ENCODE assay signal across 10 mouse cellular contexts in genomic region chr2:69676713-69677112, GRCm38 (mm10). TPM values are rescaled to one million over a fixed set of nuclear protein-coding genes. Genes with fewer than 3 reads are reported as not detected.
DNase-seq lines count a peak whose midpoint lies in the region; ATAC-seq and TF ChIP-seq lines count a peak whose summit lies in the region.
"Had no signal": no experiment of that assay in that cellular context is flagged by ENCODE, and none has a peak within 500 bp of the region (broad histone marks: within the 10 kb centered on the region; RNA-seq: fewer than 3 reads in every experiment).

No protein-coding gene starts in this region.

- H3K27me3 ChIP-seq in MEL (ENCODE audit: control insufficient read depth in 1 of 2, insufficient read depth in 2 of 2, low read length in 2 of 2) = no peaks in the 10 kb centered on the region
- H3K27me3 ChIP-seq in stomach, postnatal 0 days (ENCODE audit: control insufficient read depth, insufficient read depth, low read length) = no peaks in the 10 kb centered on the region
- H3K27me3 ChIP-seq: limb, embryonic 15.5 days had no signal

- intact Hi-C loops in heart, postnatal 10 days (cut with DNase I) = no loop called here

- no peak for TF ChIP-seq POLR2A in MEL (IDR thresholded peaks at IDR 0.05; ENCODE audit: control insufficient read depth in 1 of 2, insufficient read depth in 1 of 2, low read depth in 1 of 2, low read length in 2 of 2, poor library complexity in 1 of 2)

- no peaks in the 10 kb centered on the region for H3K79me2 ChIP-seq in MEL (ENCODE audit: control insufficient read depth, insufficient read depth, low read length, poor library complexity)

- no peaks in the 10 kb centered on the region for H3K4me1 ChIP-seq in MEL (ENCODE audit: control insufficient read depth in 1 of 2, insufficient read depth in 2 of 2, low read length in 2 of 2)
- H3K4me1 ChIP-seq in stomach, postnatal 0 days (replicated peaks; ENCODE audit: control insufficient read depth, insufficient read depth) = no peaks in the 10 kb centered on the region
- H3K4me1 ChIP-seq: limb, embryonic 15.5 days had no signal

- TF ChIP-seq EP300 in MEL (IDR thresholded peaks at IDR 0.05; ENCODE audit: low read depth in 1 of 2, low read length in 2 of 2) = no peak
- TF ChIP-seq EP300 in stomach, postnatal 0 days (optimal IDR thresholded peaks at IDR 0.05) = no peak

- no peak overlapping the region for H3K4me3 ChIP-seq in MEL (ENCODE audit: control insufficient read depth in 1 of 2, insufficient read depth in 1 of 2, low read depth in 2 of 2, low read length in 2 of 2)
- H3K4me3 ChIP-seq in stomach, postnatal 0 days (ENCODE audit: low read depth, low read length) = no peak overlapping the region
- H3K4me3 ChIP-seq: limb, embryonic 15.5 days had no signal

- ATAC-seq in stomach, postnatal 0 days (ENCODE audit: low FRiP score, low TSS enrichment) = no peak
- no peak for ATAC-seq in megakaryocyte, adult 5-6 weeks (ENCODE audit: poor library complexity, severe bottlenecking)

- WGBS in stomach, postnatal 0 days = 62% methylated on average over 2 of the region's 2 CpGs

- H3K36me3 ChIP-seq in MEL (ENCODE audit: control insufficient read depth in 1 of 2, insufficient read depth in 2 of 2, low read length in 2 of 2) = no peaks in the 10 kb centered on the region; a peak in 1 of 4 replicates
- no peaks in the 10 kb centered on the region for H3K36me3 ChIP-seq in stomach, postnatal 0 days (ENCODE audit: control insufficient read depth, insufficient read depth, low read length)

- H3K9me3 ChIP-seq in MEL (replicated peaks; ENCODE audit: insufficient read depth, low read length) = no peaks in the 10 kb centered on the region
- H3K9me3 ChIP-seq in stomach, postnatal 0 days (ENCODE audit: control insufficient read depth, low read length) = no peaks in the 10 kb centered on the region
- H3K9me3 ChIP-seq: limb, embryonic 15.5 days had no signal

- peak; percentile 48 to 70 (median 51); a peak in 5 of 6 replicates for TF ChIP-seq CTCF in MEL (IDR thresholded peaks at IDR 0.05 in 2 of 3, conservative IDR thresholded peaks at IDR 0.05 in 1 of 3; ENCODE audit: control insufficient read depth in 1 of 3, insufficient read depth in 1 of 3, low read depth in 2 of 3, low read length in 3 of 3, poor library complexity in 1 of 3, severe bottlenecking in 1 of 3)
- TF ChIP-seq CTCF in stomach, postnatal 0 days (IDR thresholded peaks at IDR 0.05; ENCODE audit: low read depth) = peak; percentile 70

- no peak overlapping the region for H3K9ac ChIP-seq in MEL (ENCODE audit: control insufficient read depth, low read depth, low read length, poor library complexity, severe bottlenecking)
- H3K9ac ChIP-seq in stomach, postnatal 0 days (ENCODE audit: low read length) = no peak overlapping the region
- H3K9ac ChIP-seq: limb, embryonic 15.5 days had no signal

- TF ChIP-seq RAD21 in MEL (IDR thresholded peaks at IDR 0.05; ENCODE audit: low read depth, low read length) = peak; percentile 49

- DNase-seq in heart, postnatal 10 days = peak; percentile 9 to 18
- no peak for DNase-seq in heart, adult 8-10 months (ENCODE audit: low spot score)
- DNase-seq in lung, postnatal 10 days = peak; percentile 17
- no peak for DNase-seq in lung, postnatal 14 days
- peak; percentile 59 for DNase-seq in MEL (ENCODE audit: low read depth, low spot score)
- DNase-seq in stomach, postnatal 0 days (ENCODE audit: low spot score) = no peak
- no peak for DNase-seq in testis, postnatal 10 days (ENCODE audit: low spot score)
- DNase-seq: midbrain, embryonic 14.5 days had no signal

- no peak overlapping the region for H3K27ac ChIP-seq in MEL (ENCODE audit: control insufficient read depth, low read depth, low read length)
- H3K27ac ChIP-seq in stomach, postnatal 0 days (replicated peaks) = no peak overlapping the region
- H3K27ac ChIP-seq: limb, embryonic 15.5 days had no signal

- no peak overlapping the region for H3K4me2 ChIP-seq in stomach, postnatal 0 days (replicated peaks; ENCODE audit: low read depth)
- H3K4me2 ChIP-seq: limb, embryonic 15.5 days had no signal

TF ChIP-seq in MEL, 35 proteins besides CTCF, POLR2A, EP300 and RAD21:
- TF ChIP-seq NELFE (IDR thresholded peaks at IDR 0.05; ENCODE audit: low read depth, low read length) (no peak), CHD1 (IDR thresholded peaks at IDR 0.05; ENCODE audit: low read depth, low read length) (no peak), TBP (IDR thresholded peaks at IDR 0.05; ENCODE audit: low read depth, low read length) (peak; percentile 86), ZC3H11A (IDR thresholded peaks at IDR 0.05; ENCODE audit: low read depth, low read length) (peak; percentile 38; the same call in 1 of the 2 replicates), MYC (IDR thresholded peaks at IDR 0.05; ENCODE audit: low read depth, low read length) (peak; percentile 39; the same call in 1 of the 2 replicates), ZNF384 (IDR thresholded peaks at IDR 0.05; ENCODE audit: low read depth, low read length) (peak; percentile 84), SMC3 (IDR thresholded peaks at IDR 0.05; ENCODE audit: low read depth, low read length) (peak; percentile 63)
TF ChIP-seq in MEL: peak in this region for 5.

RNA-seq across cellular contexts. Expression of gene Klhl41, which starts 6.8 kb away (rescaled TPM):
- total RNA-seq in heart, postnatal 10 days (2021) = 10 to 100 TPM; 70.3 to 76.3 TPM
- 10 to 100 TPM; 85.6 to 96.6 (median 88.1) TPM for total RNA-seq in heart, adult 8-10 months (2022)
- 0.10 and 0.12 TPM in 2 replicates for total RNA-seq in MEL (2012; rRNA removed)
- under 1 TPM in 1 of 2 experiments, not detected in 1; 0.04 TPM for polyA plus RNA-seq in MEL (2012; ENCODE audit: insufficient read depth in 1 of 2, insufficient read length in 2 of 2, low read depth in 1 of 2, low replicate concordance in 2 of 2, missing spikeins in 1 of 2)
- polyA plus RNA-seq in stomach, postnatal 0 days (2015; fragmentation: Nextera tagmentation; extraction: Ambion mirVana) = 0.28 and 0.67 TPM in 2 replicates
- not detected in 2 replicates for total RNA-seq in megakaryocyte, adult 5-6 weeks (2015)
- 0.33 TPM in 1 of 2 replicates, not detected in the other for total RNA-seq in megakaryocyte, adult 5-6 weeks (2017)

RNA-seq across cellular contexts. Expression of gene Bbs5, which starts 29.7 kb away (rescaled TPM):
- 1 to 10 TPM; 5.6 to 5.7 TPM for total RNA-seq in heart, postnatal 10 days (2021)
- total RNA-seq in heart, adult 8-10 months (2022) = 1 to 10 TPM; 3.6 to 4.7 (median 4.3) TPM
- 5.7 and 6.3 TPM in 2 replicates for total RNA-seq in MEL (2012; rRNA removed)
- polyA plus RNA-seq in MEL (2012; ENCODE audit: insufficient read depth in 1 of 2, insufficient read length in 2 of 2, low read depth in 1 of 2, low replicate concordance in 2 of 2, missing spikeins in 1 of 2) = 1 to 10 TPM in 1 of 2 experiments, not detected in 1; 5.4 TPM
- 10.3 and 10.4 TPM in 2 replicates for polyA plus RNA-seq in stomach, postnatal 0 days (2015; fragmentation: Nextera tagmentation; extraction: Ambion mirVana)
- 3.3 and 6.8 TPM in 2 replicates for total RNA-seq in megakaryocyte, adult 5-6 weeks (2015)
- 2.7 and 2.8 TPM in 2 replicates for total RNA-seq in megakaryocyte, adult 5-6 weeks (2017)

RNA-seq across cellular contexts. Expression of gene Fastkd1, which starts 36.6 kb away (rescaled TPM):
- total RNA-seq in heart, postnatal 10 days (2021) = 10 to 100 TPM; 31.4 to 34.6 TPM
- total RNA-seq in heart, adult 8-10 months (2022) = 10 to 100 TPM; 25.5 to 30.3 (median 27.5) TPM
- 8.9 and 9.8 TPM in 2 replicates for total RNA-seq in MEL (2012; rRNA removed)
- polyA plus RNA-seq in MEL (2012; ENCODE audit: insufficient read depth in 1 of 2, insufficient read length in 2 of 2, low read depth in 1 of 2, low replicate concordance in 2 of 2, missing spikeins in 1 of 2) = 10 to 100 TPM in 1 of 2 experiments, not detected in 1; 15.7 TPM
- 5.6 and 5.7 TPM in 2 replicates for polyA plus RNA-seq in stomach, postnatal 0 days (2015; fragmentation: Nextera tagmentation; extraction: Ambion mirVana)
- total RNA-seq in megakaryocyte, adult 5-6 weeks (2015) = 4.2 and 4.6 TPM in 2 replicates
- total RNA-seq in megakaryocyte, adult 5-6 weeks (2017) = 4.4 and 4.6 TPM in 2 replicates

RNA-seq across cellular contexts. Expression of gene Ppig, which starts 45.6 kb away (rescaled TPM):
- total RNA-seq in heart, postnatal 10 days (2021) = 10 to 100 TPM; 47.7 to 51.8 TPM
- total RNA-seq in heart, adult 8-10 months (2022) = 10 to 100 TPM; 33.8 to 40.0 (median 37.9) TPM
- total RNA-seq in MEL (2012; rRNA removed) = 12.5 and 13.5 TPM in 2 replicates
- 100 to 1,000 TPM; 115 to 132 TPM for polyA plus RNA-seq in MEL (2012; ENCODE audit: insufficient read depth in 1 of 2, insufficient read length in 2 of 2, low read depth in 1 of 2, low replicate concordance in 2 of 2, missing spikeins in 1 of 2)
- 83.7 and 85.2 TPM in 2 replicates for polyA plus RNA-seq in stomach, postnatal 0 days (2015; fragmentation: Nextera tagmentation; extraction: Ambion mirVana)
- total RNA-seq in megakaryocyte, adult 5-6 weeks (2015) = 83.7 and 91.7 TPM in 2 replicates
- 54.9 and 62.2 TPM in 2 replicates for total RNA-seq in megakaryocyte, adult 5-6 weeks (2017)

Comparison
In these comparisons a context has a peak if more than half of its experiments do, and no peak if none do; other contexts are left out.
1. DNase-seq: peak in heart, postnatal 10 days (2 of 2), lung, postnatal 10 days (single experiment) and MEL (single experiment); none in heart, adult 8-10 months (single experiment), lung, postnatal 14 days (single experiment), stomach, postnatal 0 days (single experiment) and testis, postnatal 10 days (single experiment).
2. RNA of gene Klhl41, which starts 6.8 kb away (total RNA-seq): 85.6 to 96.6 TPM in heart, adult 8-10 months and 70.3 to 76.3 TPM in heart, postnatal 10 days; 0.10 to 0.12 TPM in MEL and 0.33 TPM in megakaryocyte, adult 5-6 weeks; every median in the first group is over 10 times any median in the second.